Mouse (Mus musculus) ES-Bruce4 (cell line): ENCODE results near the gene Ak5. TPM values are rescaled to one million over a fixed set of nuclear protein-coding genes. Genes with fewer than 3 reads are reported as not detected.

Experiments used
- H3K27ac ChIP-seq: 2 replicates; pipeline ENCODE4 v1.5.1; 2012; ENCODE audit warnings: low read length, inconsistent platforms; ENCODE audit not compliant: insufficient read depth
- H3K27me3 ChIP-seq: 2 replicates; pipeline ENCODE4 v1.6.1; 2012; ENCODE audit warnings: mild to moderate bottlenecking, low read length, inconsistent platforms; ENCODE audit not compliant: control insufficient read depth, poor library complexity, insufficient read depth, severe bottlenecking
- H3K36me3 ChIP-seq: 2 replicates; pipeline ENCODE4 v1.6.1; 2012; ENCODE audit warnings: inconsistent platforms, mild to moderate bottlenecking, low read length, moderate library complexity; ENCODE audit not compliant: control insufficient read depth, poor library complexity, insufficient read depth, severe bottlenecking
- H3K4me1 ChIP-seq: one replicate; pipeline ENCODE4 v1.8.1; 2011; ENCODE audit warnings: low read length; ENCODE audit not compliant: control insufficient read depth, insufficient read depth
- H3K4me3 ChIP-seq: 2 replicates; pipeline ENCODE4 v1.5.1; 2011; ENCODE audit warnings: low read depth, mild to moderate bottlenecking, low read length
- H3K9ac ChIP-seq: 2 replicates; pipeline ENCODE4 v1.6.1; 2012; ENCODE audit warnings: low read depth, mild to moderate bottlenecking, inconsistent platforms; ENCODE audit not compliant: poor library complexity, severe bottlenecking
- H3K9me3 ChIP-seq: replicated peaks from 2 replicates; pipeline ENCODE4 v1.6.1; 2012; ENCODE audit warnings: mild to moderate bottlenecking, low read length, inconsistent platforms; ENCODE audit not compliant: control insufficient read depth, poor library complexity, insufficient read depth, severe bottlenecking
- CTCF ChIP-seq: IDR thresholded peaks from one replicate; pipeline ENCODE4 v1.8.1; 2011; ENCODE audit warnings: low read depth, low read length
- EP300 ChIP-seq: IDR thresholded peaks from 2 replicates; pipeline ENCODE4 v1.6.1; 2011; ENCODE audit warnings: low read depth, low read length; ENCODE audit not compliant: insufficient read depth
- POLR2A ChIP-seq: IDR thresholded peaks from one replicate; pipeline ENCODE4 v1.8.1; 2011; ENCODE audit warnings: low read length; ENCODE audit not compliant: insufficient read depth
- polyA plus RNA-seq: library from polyadenylated mRNA; stranded (reverse); fragments of >200 nt; gene quantifications from 2 replicates; pipeline ENCODE4 v1.2.4, GENCODE M21; 2011; ENCODE audit warnings: low read depth; ENCODE audit not compliant: missing spikeins, insufficient read depth, insufficient read length

Ak5 gene
- polyA plus RNA-seq, 1 experiment: 0.97 TPM

DNA sequence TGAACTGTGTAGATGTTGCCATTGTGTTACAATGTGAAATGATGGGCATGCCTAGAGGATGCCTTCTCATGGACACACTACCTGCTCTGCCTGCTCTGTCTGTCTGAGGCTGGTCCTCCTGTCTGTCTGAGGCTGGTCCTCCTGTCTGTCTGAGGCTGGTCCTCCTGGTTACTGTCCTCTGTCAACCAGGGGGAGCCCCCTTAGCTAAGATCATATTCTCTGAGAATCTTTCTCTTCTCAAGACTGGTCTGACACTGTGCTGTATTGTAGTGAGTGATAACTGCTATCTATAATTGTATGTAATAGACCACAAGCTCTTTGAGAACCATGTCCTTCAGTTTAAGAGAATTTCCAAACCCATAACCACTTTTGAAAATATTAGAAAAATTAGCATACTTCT lies 232.6 kb downstream of the Ak5 start:
- no peaks in the 10 kb centered on the region for H3K4me1 ChIP-seq
- TF ChIP-seq CTCF (no peak), POLR2A (no peak), EP300 (no peak)
- no peaks in the 10 kb centered on the region; the same call in 1 of the 2 replicates for H3K36me3 ChIP-seq
- H3K9ac ChIP-seq: no peak overlapping the region
- H3K27me3 ChIP-seq: no peaks in the 10 kb centered on the region
- H3K27ac ChIP-seq: no peak overlapping the region
- no peaks in the 10 kb centered on the region for H3K9me3 ChIP-seq
- H3K4me3 ChIP-seq: no peak overlapping the region

DNA sequence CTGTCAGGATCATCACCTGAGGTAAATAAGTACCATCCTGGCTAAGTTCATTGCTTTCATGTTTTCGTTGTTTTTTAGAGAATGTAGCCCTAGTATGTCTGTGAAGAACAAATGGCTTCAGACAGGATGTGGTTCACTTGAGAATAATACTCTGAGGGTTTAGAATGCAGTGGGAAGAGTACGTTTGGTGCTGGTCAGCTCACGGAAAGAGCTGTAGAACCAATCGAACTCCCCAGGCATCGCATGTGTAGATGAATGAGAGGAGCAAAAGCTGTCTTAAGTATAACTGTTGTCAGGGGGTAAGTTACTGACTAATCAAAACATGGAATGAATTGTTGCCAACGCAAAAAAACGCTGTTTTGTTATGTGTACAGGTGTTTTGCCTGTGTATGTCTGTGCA lies 235.5 kb downstream of the Ak5 start:
- H3K27me3 ChIP-seq: no peaks in the 10 kb centered on the region
- H3K9me3 ChIP-seq: no peaks in the 10 kb centered on the region
- no peak overlapping the region for H3K4me3 ChIP-seq
- peaks cover 17% of the 10 kb centered on the region for H3K36me3 ChIP-seq
- H3K4me1 ChIP-seq: no peaks in the 10 kb centered on the region
- no peak overlapping the region for H3K9ac ChIP-seq
- H3K27ac ChIP-seq: no peak overlapping the region
- no peak for TF ChIP-seq EP300
- TF ChIP-seq POLR2A: no peak
- no peak for TF ChIP-seq CTCF

DNA sequence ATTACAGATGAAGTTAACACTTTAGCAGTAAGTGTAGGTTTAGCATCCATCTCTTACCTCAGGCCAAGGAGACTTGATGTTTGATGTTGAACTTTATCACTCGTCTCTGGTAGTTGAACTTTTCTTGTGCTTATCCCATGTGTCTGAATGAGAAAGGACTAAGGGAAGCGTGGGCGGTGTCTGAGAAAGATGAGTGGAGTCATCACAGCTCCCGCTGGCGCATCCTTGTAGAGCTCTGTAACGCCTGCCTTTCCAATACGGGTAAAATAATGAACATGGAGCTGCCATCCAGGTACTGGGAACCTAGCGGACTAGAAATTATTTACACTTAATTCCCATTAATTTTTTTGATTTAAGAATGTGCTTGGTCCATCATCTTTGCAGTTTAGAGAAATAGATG lies 239.2 kb downstream of the Ak5 start:
- Histone ChIP-seq H3K36me3 (peaks cover 27% of the 10 kb centered on the region), H3K4me1 (no peaks in the 10 kb centered on the region), H3K9me3 (no peaks in the 10 kb centered on the region), H3K27ac (no peak overlapping the region), H3K9ac (no peak overlapping the region), H3K4me3 (no peak overlapping the region), H3K27me3 (no peaks in the 10 kb centered on the region)
- TF ChIP-seq CTCF (no peak), POLR2A (no peak), EP300 (no peak)

Other genes starting within 250 kb of the Ak5 start
- 22.0 and 23.8 TPM in 2 replicates for gene Pigk, start 45.7 kb upstream of the Ak5 start, polyA plus RNA-seq